Mouse (Mus musculus): ENCODE results near the gene Rab33b. TPM values are rescaled to one million over a fixed set of nuclear protein-coding genes. Genes with fewer than 3 reads are reported as not detected.

Rab33b gene
- total RNA-seq, 2 experiments from 2014 or later: 2.9 to 5.4 TPM

Other genes with a start within 250 kb of the Rab33b start
- gene Elf2, start 143.3 kb upstream of the Rab33b start, total RNA-seq (2015; ENCODE audit: low replicate concordance): 35.0 and 53.2 TPM in 2 replicates
- 90.9 and 107 TPM in 2 replicates for gene Elf2, start 143.3 kb upstream of the Rab33b start, total RNA-seq (2017; ENCODE audit: low replicate concordance)
- not detected in 2 replicates for gene Mgarp, start 87.2 kb upstream of the Rab33b start, total RNA-seq (2015; ENCODE audit: low replicate concordance)
- gene Mgarp, start 87.2 kb upstream of the Rab33b start, total RNA-seq (2017; ENCODE audit: low replicate concordance): 0.51 and 3.9 TPM in 2 replicates
- gene Ndufc1, start 74.9 kb upstream of the Rab33b start, total RNA-seq (2015; ENCODE audit: low replicate concordance): 34.2 and 67.1 TPM in 2 replicates
- 9.3 and 17.5 TPM in 2 replicates for gene Ndufc1, start 74.9 kb upstream of the Rab33b start, total RNA-seq (2017; ENCODE audit: low replicate concordance)
- 47.8 and 48.7 TPM in 2 replicates for gene Naa15, start 68.8 kb upstream of the Rab33b start, total RNA-seq (2015; ENCODE audit: low replicate concordance)
- 64.4 and 73.0 TPM in 2 replicates for gene Naa15, start 68.8 kb upstream of the Rab33b start, total RNA-seq (2017; ENCODE audit: low replicate concordance)
- gene Setd7, start 77.0 kb downstream of the Rab33b start, total RNA-seq (2015; ENCODE audit: low replicate concordance): 5.9 and 9.4 TPM in 2 replicates
- 1.6 and 3.3 TPM in 2 replicates for gene Setd7, start 77.0 kb downstream of the Rab33b start, total RNA-seq (2017; ENCODE audit: low replicate concordance)
- gene Mgst2, start 176.4 kb downstream of the Rab33b start, total RNA-seq (2015; ENCODE audit: low replicate concordance): 19.3 and 31.0 TPM in 2 replicates
- 14.5 and 33.0 TPM in 2 replicates for gene Mgst2, start 176.4 kb downstream of the Rab33b start, total RNA-seq (2017; ENCODE audit: low replicate concordance)